Comparison of ENCODE assay signal across 8 mouse cellular contexts in genomic region chr2:25157655-25158054, GRCm38 (mm10). TPM values are rescaled to one million over a fixed set of nuclear protein-coding genes. Genes with fewer than 3 reads are reported as not detected.
DNase-seq lines count a peak whose midpoint lies in the region; ATAC-seq and TF ChIP-seq lines count a peak whose summit lies in the region.

No protein-coding gene starts in this region.

- TF ChIP-seq CTCF in heart, postnatal 0 days (IDR thresholded peaks at IDR 0.05; ENCODE audit: low read depth) = peak; percentile 64
- no peak for TF ChIP-seq CTCF in spleen, adult 2 months (IDR thresholded peaks at IDR 0.05; ENCODE audit: extremely low read depth, insufficient read depth, insufficient read length, insufficient replicate concordance)
- peak; percentile 14; the same call in 1 of the 2 replicates for TF ChIP-seq CTCF in cortical plate, adult 2 months (IDR thresholded peaks at IDR 0.05; ENCODE audit: extremely low read depth, insufficient read depth, low read length)

- no peak for TF ChIP-seq POLR2A in spleen, adult 2 months (IDR thresholded peaks at IDR 0.05; ENCODE audit: low read depth, low read length)
- TF ChIP-seq POLR2A in cortical plate, adult 2 months (IDR thresholded peaks at IDR 0.05; ENCODE audit: extremely low read depth, insufficient read depth, low read length) = no peak

- no peak overlapping the region for H3K9ac ChIP-seq in heart, postnatal 0 days (replicated peaks; ENCODE audit: low read depth, low read length)

- ATAC-seq in heart, postnatal 0 days (ENCODE audit: insufficient read depth, low read depth) = no peak
- peak; percentile 88 for ATAC-seq in megakaryocyte progenitor cell, adult 5-6 weeks (replicated peaks; ENCODE audit: poor library complexity)

- no peaks in the 10 kb centered on the region for H3K27me3 ChIP-seq in heart, postnatal 0 days (ENCODE audit: control insufficient read depth, insufficient read depth, low read length)
- H3K27me3 ChIP-seq in heart, embryonic 10.5 days (ENCODE audit: insufficient read depth, poor library complexity, severe bottlenecking) = peaks cover 8% of the 10 kb centered on the region
- H3K27me3 ChIP-seq in spleen, adult 2 months (ENCODE audit: control insufficient read depth, insufficient read depth, low read length) = no peaks in the 10 kb centered on the region

- peak; percentile 40 for DNase-seq in heart, postnatal 0 days (ENCODE audit: low spot score)
- no peak for DNase-seq in heart, embryonic 10.5 days (ENCODE audit: low spot score)
- peak; percentile 37 to 38 for DNase-seq in spleen, adult 2 months (ENCODE audit: low read depth in 1 of 2, low spot score in 2 of 2)
- no peak for DNase-seq in spleen, adult 12 weeks (ENCODE audit: low spot score)
- DNase-seq in gastrocnemius, postnatal 10 days = no peak
- no peak for DNase-seq in yolk sac, embryonic 10.5 days (ENCODE audit: low spot score)

- no peaks in the 10 kb centered on the region for H3K9me3 ChIP-seq in heart, postnatal 0 days (replicated peaks; ENCODE audit: control insufficient read depth, low read length)
- H3K9me3 ChIP-seq in heart, embryonic 10.5 days = no peaks in the 10 kb centered on the region

- no peaks in the 10 kb centered on the region for H3K4me1 ChIP-seq in heart, postnatal 0 days (ENCODE audit: control insufficient read depth, insufficient read depth)
- H3K4me1 ChIP-seq in heart, embryonic 10.5 days = 0 out of 2 replicates have a peak, but pooled peaks cover 3% of the 10 kb centered on the region
- H3K4me1 ChIP-seq in spleen, adult 2 months (ENCODE audit: control insufficient read depth, insufficient read depth, insufficient read length) = no peaks in the 10 kb centered on the region
- H3K4me1 ChIP-seq in cortical plate, adult 2 months (ENCODE audit: control insufficient read depth, insufficient read depth, low read length) = no peaks in the 10 kb centered on the region

- WGBS in heart, postnatal 0 days = 41% methylated on average over 2 of the region's 2 CpGs
- 57% methylated on average over 2 of the region's 2 CpGs for WGBS in heart, embryonic 10.5 days
- 58% methylated on average over 2 of the region's 2 CpGs for WGBS in spleen, adult 2 months

- no peaks in the 10 kb centered on the region for H3K36me3 ChIP-seq in heart, postnatal 0 days (replicated peaks; ENCODE audit: control insufficient read depth, insufficient read depth, low read length)
- no peaks in the 10 kb centered on the region for H3K36me3 ChIP-seq in heart, embryonic 10.5 days
- no peaks in the 10 kb centered on the region for H3K36me3 ChIP-seq in spleen, adult 2 months (ENCODE audit: control insufficient read depth, insufficient read depth, low read length)

- no peak overlapping the region for H3K4me3 ChIP-seq in heart, postnatal 0 days (ENCODE audit: low read depth, low read length)
- H3K4me3 ChIP-seq in heart, embryonic 10.5 days = no peak overlapping the region
- H3K4me3 ChIP-seq in spleen, adult 2 months (ENCODE audit: extremely low read depth, insufficient read depth, insufficient read length) = no peak overlapping the region
- no peak overlapping the region for H3K4me3 ChIP-seq in cortical plate, adult 2 months (ENCODE audit: insufficient read depth, low read length)

- TF ChIP-seq EP300 in heart, postnatal 0 days (IDR thresholded peaks at IDR 0.05; ENCODE audit: low read depth) = no peak

- H3K4me2 ChIP-seq in heart, postnatal 0 days (ENCODE audit: low read depth, low read length) = no peak overlapping the region

- no peak overlapping the region for H3K27ac ChIP-seq in heart, postnatal 0 days (ENCODE audit: low read depth)
- no peak overlapping the region for H3K27ac ChIP-seq in heart, embryonic 10.5 days
- H3K27ac ChIP-seq in spleen, adult 2 months (ENCODE audit: insufficient read depth, low read length) = no peak overlapping the region
- no peak overlapping the region for H3K27ac ChIP-seq in cortical plate, adult 2 months (ENCODE audit: insufficient read depth, low read length)

RNA-seq across cellular contexts. Expression of gene Nrarp, which starts 22.9 kb away (rescaled TPM):
- 34.1 and 38.1 TPM in 2 replicates for total RNA-seq in heart, postnatal 0 days (2014; rRNA removed; ENCODE audit: low replicate concordance)
- polyA plus RNA-seq in heart, postnatal 0 days (2015; fragmentation: Nextera tagmentation; extraction: Ambion mirVana) = 8.8 and 9.6 TPM in 2 replicates
- polyA plus RNA-seq in heart, embryonic 10.5 days (2016; fragmentation: Nextera tagmentation; extraction: Ambion mirVana) = 5.7 and 5.9 TPM in 2 replicates
- polyA plus RNA-seq in spleen, adult 2 months (2012; rRNA removed) = 8.0 and 13.8 TPM in 2 replicates
- 22.1 and 24.2 TPM in 2 replicates for polyA plus RNA-seq in cortical plate, adult 2 months (2012; rRNA removed)
- 0.42 and 0.51 TPM in 2 replicates for total RNA-seq in megakaryocyte progenitor cell, adult 5-6 weeks (2015)
- 0.78 and 1.3 TPM in 2 replicates for total RNA-seq in megakaryocyte progenitor cell, adult 5-6 weeks (2017)
- total RNA-seq in gastrocnemius, postnatal 10 days (2021) = 10 to 100 TPM; 14.9 to 17.4 TPM

RNA-seq across cellular contexts. Expression of gene Tor4a, which starts 39.0 kb away (rescaled TPM):
- 4.9 and 8.6 TPM in 2 replicates for total RNA-seq in heart, postnatal 0 days (2014; rRNA removed; ENCODE audit: low replicate concordance)
- 4.4 and 5.2 TPM in 2 replicates for polyA plus RNA-seq in heart, postnatal 0 days (2015; fragmentation: Nextera tagmentation; extraction: Ambion mirVana)
- polyA plus RNA-seq in heart, embryonic 10.5 days (2016; fragmentation: Nextera tagmentation; extraction: Ambion mirVana) = 7.7 and 8.4 TPM in 2 replicates
- 77.5 and 104 TPM in 2 replicates for polyA plus RNA-seq in spleen, adult 2 months (2012; rRNA removed)
- polyA plus RNA-seq in cortical plate, adult 2 months (2012; rRNA removed) = 2.5 TPM in 2 replicates
- 11.4 and 12.5 TPM in 2 replicates for total RNA-seq in megakaryocyte progenitor cell, adult 5-6 weeks (2015)
- total RNA-seq in megakaryocyte progenitor cell, adult 5-6 weeks (2017) = 16.1 and 17.6 TPM in 2 replicates
- 1 to 10 TPM; 1.9 to 2.9 TPM for total RNA-seq in gastrocnemius, postnatal 10 days (2021)

RNA-seq across cellular contexts. Expression of gene Nelfb, which starts 53.6 kb away (rescaled TPM):
- 49.0 and 63.7 TPM in 2 replicates for total RNA-seq in heart, postnatal 0 days (2014; rRNA removed; ENCODE audit: low replicate concordance)
- 38.4 and 41.9 TPM in 2 replicates for polyA plus RNA-seq in heart, postnatal 0 days (2015; fragmentation: Nextera tagmentation; extraction: Ambion mirVana)
- 90.9 and 99.8 TPM in 2 replicates for polyA plus RNA-seq in heart, embryonic 10.5 days (2016; fragmentation: Nextera tagmentation; extraction: Ambion mirVana)
- 61.6 and 68.1 TPM in 2 replicates for polyA plus RNA-seq in spleen, adult 2 months (2012; rRNA removed)
- 52.0 and 57.5 TPM in 2 replicates for polyA plus RNA-seq in cortical plate, adult 2 months (2012; rRNA removed)
- 23.7 and 28.9 TPM in 2 replicates for total RNA-seq in megakaryocyte progenitor cell, adult 5-6 weeks (2015)
- 35.8 and 38.7 TPM in 2 replicates for total RNA-seq in megakaryocyte progenitor cell, adult 5-6 weeks (2017)
- 10 to 100 TPM; 31.1 to 40.5 TPM for total RNA-seq in gastrocnemius, postnatal 10 days (2021)

RNA-seq across cellular contexts. Expression of gene Stpg3, which starts 56.8 kb away (rescaled TPM):
- not detected in 2 replicates for total RNA-seq in heart, postnatal 0 days (2014; rRNA removed; ENCODE audit: low replicate concordance)
- not detected in 2 replicates for polyA plus RNA-seq in heart, postnatal 0 days (2015; fragmentation: Nextera tagmentation; extraction: Ambion mirVana)
- polyA plus RNA-seq in heart, embryonic 10.5 days (2016; fragmentation: Nextera tagmentation; extraction: Ambion mirVana) = 0.10 TPM in 1 of 2 replicates, not detected in the other
- polyA plus RNA-seq in spleen, adult 2 months (2012; rRNA removed) = 0.05 TPM in 1 of 2 replicates, not detected in the other
- polyA plus RNA-seq in cortical plate, adult 2 months (2012; rRNA removed) = 0.11 TPM in 1 of 2 replicates, not detected in the other
- total RNA-seq in megakaryocyte progenitor cell, adult 5-6 weeks (2015) = 0.30 TPM in 1 of 2 replicates, not detected in the other
- 0.54 TPM in 1 of 2 replicates, not detected in the other for total RNA-seq in megakaryocyte progenitor cell, adult 5-6 weeks (2017)
- not detected for total RNA-seq in gastrocnemius, postnatal 10 days (2021)

Comparison
In these comparisons a context has a peak if more than half of its experiments do, and no peak if none do; other contexts are left out.
1. DNase-seq: peak in heart, postnatal 0 days (single experiment) and spleen, adult 2 months (2 of 2); none in heart, embryonic 10.5 days (single experiment), spleen, adult 12 weeks (single experiment), gastrocnemius, postnatal 10 days (single experiment) and yolk sac, embryonic 10.5 days (single experiment).